In genomic region chr14:92566986-92567385, GRCm38 (mm10) we compare ENCODE assay signal across 21 mouse cellular contexts.
DNase-seq lines count a peak whose midpoint lies in the region; ATAC-seq and TF ChIP-seq lines count a peak whose summit lies in the region.
"Had no signal": no experiment of that assay in that cellular context is flagged by ENCODE, and none has a peak within 500 bp of the region (broad histone marks: within the 10 kb centered on the region; RNA-seq: fewer than 3 reads in every experiment).

No protein-coding gene starts in this region.

- H3K4me1 ChIP-seq in cerebellum, adult 2 months (ENCODE audit: control insufficient read depth, insufficient read depth, low read length) = no peaks in the 10 kb centered on the region
- H3K4me1 ChIP-seq: embryonic facial prominence, embryonic 12.5 days; forebrain, embryonic 12.5 days; heart, embryonic 13.5 days; hindbrain, embryonic 13.5 days; intestine, embryonic 15.5 days had no signal

- H3K27me3 ChIP-seq in cerebellum, adult 2 months (ENCODE audit: control insufficient read depth, insufficient read depth, low read length) = no peaks in the 10 kb centered on the region
- H3K27me3 ChIP-seq: embryonic facial prominence, embryonic 12.5 days; forebrain, embryonic 12.5 days; heart, embryonic 13.5 days; hindbrain, embryonic 13.5 days; intestine, embryonic 15.5 days had no signal

- no peak overlapping the region for H3K4me3 ChIP-seq in cerebellum, adult 2 months (replicated peaks; ENCODE audit: insufficient read depth, low read depth, low read length)
- H3K4me3 ChIP-seq: embryonic facial prominence, embryonic 12.5 days; forebrain, embryonic 12.5 days; heart, embryonic 13.5 days; hindbrain, embryonic 13.5 days; intestine, embryonic 15.5 days had no signal

- no peak for TF ChIP-seq CTCF in cerebellum, adult 2 months (IDR thresholded peaks at IDR 0.05; ENCODE audit: borderline replicate concordance, insufficient read depth, low read depth, low read length)

- peak; percentile 7 to 37 for DNase-seq in cerebellum, adult 2 months
- peak; percentile 7 to 9 for DNase-seq in cerebellum, postnatal 36 days
- DNase-seq in cerebellum, adult 11 months = no peak
- DNase-seq in left cerebral cortex, postnatal 4 days = peak; percentile 13
- DNase-seq in left cerebral cortex, postnatal 14 days (ENCODE audit: low spot score in 2 of 2) = no peak
- peak; percentile 51 for DNase-seq in Muller cell, postnatal 12 days (ENCODE audit: inconsistent ontology term)
- DNase-seq in adrenal gland, adult (ENCODE audit: inconsistent age in 2 of 2, low spot score in 1 of 2) = no peak
- DNase-seq: adrenal gland, adult 2 months; adrenal gland, postnatal 25 days; B cell, adult 2 months; cerebellum, adult 18-20 months; gastrocnemius, postnatal 36 days; heart, postnatal 36 days; kidney, adult 18-20 months had no signal

- ATAC-seq in cerebellum, adult (ENCODE audit: insufficient number of reproducible peaks, low FRiP score, low TSS enrichment) = no peak
- ATAC-seq: CD4-positive, CD25-positive, alpha-beta regulatory T cell, adult 4 months; intestine, embryonic 15.5 days had no signal

- no peak for TF ChIP-seq POLR2A in cerebellum, adult 2 months (IDR thresholded peaks at IDR 0.05; ENCODE audit: borderline replicate concordance, insufficient read depth, low read length)

- intact Hi-C loops in left cerebral cortex, postnatal 4 days (cut with DNase I) = no loop called here
- intact Hi-C loops in left cerebral cortex, postnatal 14 days (cut with DNase I) = no loop called here

- no peak overlapping the region for H3K27ac ChIP-seq in cerebellum, adult 2 months (ENCODE audit: insufficient read depth, low read length)
- H3K27ac ChIP-seq: embryonic facial prominence, embryonic 12.5 days; forebrain, embryonic 12.5 days; heart, embryonic 13.5 days; hindbrain, embryonic 13.5 days; intestine, embryonic 15.5 days had no signal

- 9% methylated on average over 2 of the region's 2 CpGs for WGBS in cerebellum, adult 2 months

Comparison
In these comparisons a context has a peak if more than half of its experiments do, and no peak if none do; other contexts are left out.
1. DNase-seq: peak in cerebellum, adult 2 months (2 of 2), cerebellum, postnatal 36 days (2 of 2), left cerebral cortex, postnatal 4 days (single experiment) and Muller cell, postnatal 12 days (single experiment); none in cerebellum, adult 11 months (single experiment), left cerebral cortex, postnatal 14 days (0 of 2) and adrenal gland, adult (0 of 2).